Mouse (Mus musculus) MEL (cell line): ENCODE results near the gene Etfdh. TPM values are rescaled to one million over a fixed set of nuclear protein-coding genes. Genes with fewer than 3 reads are reported as not detected.

Experiments used
- DNase-seq: peaks from one replicate; pipeline ENCODE4 v3.0.0; 2011; ENCODE audit warnings: low read depth, low spot score
- H3K27ac ChIP-seq: 2 replicates; pipeline ENCODE4 v1.5.1; 2012; ENCODE audit warnings: low read depth, mild to moderate bottlenecking, control low read depth, low read length, moderate library complexity; ENCODE audit not compliant: control insufficient read depth
- H3K27me3 ChIP-seq, 2 experiments: fragments of 150-350 bp in 1 of 2; sonication (generic) in 1 of 2; 2 replicates each; pipeline ENCODE4 v1.6.1; 2012; ENCODE audit warnings: low read length in 2 of 2, mild to moderate bottlenecking in 2 of 2, improper control_type of control experiment in 1 of 2, moderate library complexity in 1 of 2; ENCODE audit not compliant: insufficient read depth in 2 of 2, control insufficient read depth in 1 of 2
- H3K36me3 ChIP-seq, 2 experiments: 2 replicates each; pipeline ENCODE4 v1.6.1; 2012 to 2014; ENCODE audit warnings: low read length in 2 of 2, improper control_type of control experiment in 1 of 2, inconsistent platforms in 1 of 2, mild to moderate bottlenecking in 1 of 2; ENCODE audit not compliant: insufficient read depth in 2 of 2, control insufficient read depth in 1 of 2
- H3K4me1 ChIP-seq, 2 experiments: fragments of 150-350 bp in 1 of 2; sonication (generic) in 1 of 2; 2 replicates each; pipeline ENCODE4 v1.6.1; 2012; ENCODE audit warnings: low read length in 2 of 2, improper control_type of control experiment in 1 of 2, mild to moderate bottlenecking in 1 of 2; ENCODE audit not compliant: insufficient read depth in 2 of 2, control insufficient read depth in 1 of 2
- H3K4me3 ChIP-seq, 2 experiments: fragments of 150-350 bp in 1 of 2; sonication (generic) in 1 of 2; 2 replicates each; pipeline ENCODE4 v1.5.1; 2012; ENCODE audit warnings: low read depth in 2 of 2, low read length in 2 of 2, mild to moderate bottlenecking in 2 of 2, moderate library complexity in 2 of 2, control low read depth in 1 of 2, improper control_type of control experiment in 1 of 2; ENCODE audit not compliant: control insufficient read depth in 1 of 2, insufficient read depth in 1 of 2
- H3K79me2 ChIP-seq: 2 replicates; pipeline ENCODE4 v1.6.1; 2012; ENCODE audit warnings: mild to moderate bottlenecking, low read length, moderate library complexity; ENCODE audit not compliant: control insufficient read depth, poor library complexity, insufficient read depth
- H3K9ac ChIP-seq: 2 replicates; pipeline ENCODE4 v1.6.1; 2012; ENCODE audit warnings: low read depth, mild to moderate bottlenecking, control low read depth, low read length, moderate library complexity; ENCODE audit not compliant: control insufficient read depth, poor library complexity, severe bottlenecking
- H3K9me3 ChIP-seq: fragments of 150-350 bp; sonication (generic); replicated peaks from 2 replicates; pipeline ENCODE4 v1.6.1; 2012; ENCODE audit warnings: mild to moderate bottlenecking, low read length, improper control_type of control experiment, moderate library complexity; ENCODE audit not compliant: insufficient read depth
- BHLHE40 ChIP-seq: IDR thresholded peaks from 2 replicates; pipeline ENCODE4 v1.6.1; 2012; ENCODE audit warnings: low read depth, mild to moderate bottlenecking, inconsistent platforms, low read length, improper control_type of control experiment, borderline replicate concordance
- CTCF ChIP-seq, 3 experiments: IDR thresholded peaks in 2 of 3; conservative IDR thresholded peaks in 1 of 3; 2 replicates each; pipeline ENCODE4 v1.5.1; 2011 to 2012; ENCODE audit warnings: low read length in 3 of 3, low read depth in 2 of 3, mild to moderate bottlenecking in 2 of 3, improper control_type of control experiment in 1 of 3, inconsistent platforms in 1 of 3, mixed read lengths in 1 of 3, moderate library complexity in 1 of 3; ENCODE audit not compliant: control insufficient read depth in 1 of 3, insufficient read depth in 1 of 3, poor library complexity in 1 of 3, severe bottlenecking in 1 of 3
- GABPA ChIP-seq: IDR thresholded peaks from 2 replicates; pipeline ENCODE4 v1.6.1; 2012; ENCODE audit warnings: low read depth, mild to moderate bottlenecking, inconsistent platforms, low read length, improper control_type of control experiment, moderate library complexity
- GATA1 ChIP-seq: IDR thresholded peaks from 2 replicates; pipeline ENCODE4 v1.6.1; 2011; ENCODE audit warnings: low read depth, low read length, improper control_type of control experiment
- KAT2A ChIP-seq: conservative IDR thresholded peaks from 2 replicates; pipeline ENCODE4 v1.6.1; 2012; ENCODE audit warnings: low read depth, low read length, improper control_type of control experiment, inconsistent platforms
- MAZ ChIP-seq: IDR thresholded peaks from 2 replicates; pipeline ENCODE4 v1.6.1; 2012; ENCODE audit warnings: low read depth, mild to moderate bottlenecking, inconsistent platforms, low read length, improper control_type of control experiment
- MEF2A ChIP-seq: IDR thresholded peaks from 2 replicates; pipeline ENCODE4 v1.6.1; 2014; ENCODE audit warnings: low read depth, mild to moderate bottlenecking, inconsistent platforms, low read length, improper control_type of control experiment; ENCODE audit not compliant: poor library complexity, insufficient replicate concordance, severe bottlenecking; ENCODE audit errors: extremely low read depth
- MXI1 ChIP-seq: IDR thresholded peaks from 2 replicates; pipeline ENCODE4 v1.6.1; 2011; ENCODE audit warnings: mild to moderate bottlenecking, low read depth, low read length, improper control_type of control experiment
- MYC ChIP-seq: IDR thresholded peaks from 2 replicates; pipeline ENCODE4 v1.6.1; 2011; ENCODE audit warnings: low read depth, mild to moderate bottlenecking, low read length, improper control_type of control experiment, moderate library complexity
- RAD21 ChIP-seq: IDR thresholded peaks from 2 replicates; pipeline ENCODE4 v1.6.1; 2011; ENCODE audit warnings: mild to moderate bottlenecking, low read depth, low read length, improper control_type of control experiment
- SIN3A ChIP-seq: IDR thresholded peaks from 2 replicates; pipeline ENCODE4 v1.6.1; 2012; ENCODE audit warnings: low read length, improper control_type of control experiment, inconsistent platforms
- TBP ChIP-seq: IDR thresholded peaks from 2 replicates; pipeline ENCODE4 v1.8.0; 2011; ENCODE audit warnings: low read depth, low read length, improper control_type of control experiment
- USF2 ChIP-seq, 2 experiments: IDR thresholded peaks; 2 replicates each; pipeline ENCODE4 v1.6.1; 2011 to 2012; ENCODE audit warnings: improper control_type of control experiment in 2 of 2, low read length in 2 of 2, borderline replicate concordance in 1 of 2, inconsistent platforms in 1 of 2, low read depth in 1 of 2, mild to moderate bottlenecking in 1 of 2; ENCODE audit not compliant: insufficient read depth in 1 of 2
- ZC3H11A ChIP-seq: IDR thresholded peaks from 2 replicates; pipeline ENCODE4 v1.6.1; 2012; ENCODE audit warnings: low read depth, mild to moderate bottlenecking, inconsistent platforms, low read length, improper control_type of control experiment
- ZMIZ1 ChIP-seq: IDR thresholded peaks from 2 replicates; pipeline ENCODE4 v1.6.1; 2012; ENCODE audit warnings: low read depth, mild to moderate bottlenecking, inconsistent platforms, low read length, improper control_type of control experiment, moderate library complexity
- polyA plus RNA-seq, 2 experiments: library from polyadenylated mRNA; stranded (reverse) in 1 of 2; unstranded in 1 of 2; fragments of >175 nt in 1 of 2; fragments of >200 nt in 1 of 2; gene quantifications; 2 replicates each; pipeline versions ENCODE4 v1.2.1 to v1.2.4; 2012; ENCODE audit warnings: low replicate concordance in 2 of 2, low read depth in 1 of 2; ENCODE audit not compliant: insufficient read length in 2 of 2, insufficient read depth in 1 of 2, missing spikeins in 1 of 2
- total RNA-seq: library from RNA; depleted of rRNA; stranded (reverse); fragments of 300-350 nt; gene quantifications from 2 replicates; pipeline ENCODE4 v1.2.3, GENCODE M21; 2012

Etfdh gene
- total and polyA plus RNA-seq, 3 experiments: 37.6 to 47.7 TPM; not detected in 1

- no peak for TF ChIP-seq TBP
- TF ChIP-seq MXI1: no peak
- no peak for TF ChIP-seq KAT2A
- no peak for TF ChIP-seq GABPA
- TF ChIP-seq GATA1: no peak
- TF ChIP-seq RAD21: no peak
- no peak for TF ChIP-seq MYC
- no peak for TF ChIP-seq ZC3H11A
- no peak for TF ChIP-seq USF2 (IDR thresholded peaks at IDR 0.05; ENCODE audit: borderline replicate concordance in 1 of 2, insufficient read depth in 1 of 2, low read depth in 1 of 2, low read length in 2 of 2)
- TF ChIP-seq BHLHE40: no peak
- TF ChIP-seq, all 39 proteins: peak for 0
- no peaks in the 10 kb centered on the region for H3K79me2 ChIP-seq
- DNase-seq: no peak
- no peak overlapping the region for H3K27ac ChIP-seq
- peaks cover 14 to 16% of the 10 kb centered on the region in 2 experiments for H3K4me1 ChIP-seq
- no peaks in the 10 kb centered on the region for H3K27me3 ChIP-seq
- peaks cover 0 to 18% of the 10 kb centered on the region in 2 experiments; a peak in 2 of 4 replicates for H3K36me3 ChIP-seq
- no peaks in the 10 kb centered on the region for H3K9me3 ChIP-seq
- H3K4me3 ChIP-seq: no peak overlapping the region
- no peak overlapping the region for H3K9ac ChIP-seq
These were observed 51.1 kb downstream of the Etfdh start for GRCm38 (mm10) chr3:79578164-79578563.

- no peak for DNase-seq
- Histone ChIP-seq H3K4me1 (peaks cover 14 to 16% of the 10 kb centered on the region in 2 experiments), H3K27ac (no peak overlapping the region), H3K79me2 (no peaks in the 10 kb centered on the region), H3K9me3 (no peaks in the 10 kb centered on the region), H3K9ac (no peak overlapping the region), H3K27me3 (no peaks in the 10 kb centered on the region), H3K4me3 (no peak overlapping the region), H3K36me3 (peaks cover 0 to 18% of the 10 kb centered on the region in 2 experiments; a peak in 2 of 4 replicates)
- no peak for TF ChIP-seq ZC3H11A
- no peak for TF ChIP-seq MAZ
- TF ChIP-seq ZMIZ1: no peak
- TF ChIP-seq MEF2A: no peak
These were observed 51.7 kb downstream of the Etfdh start for GRCm38 (mm10) chr3:79577606-79578005.

GRCm38 (mm10) chr3:79576865-79577264, 52.4 kb downstream of the Etfdh start:
- Histone ChIP-seq H3K4me1 (peaks cover 14 to 16% of the 10 kb centered on the region in 2 experiments), H3K9me3 (no peaks in the 10 kb centered on the region)
- TF ChIP-seq SIN3A: no peak
- TF ChIP-seq ZC3H11A: no peak
- no peak for TF ChIP-seq CTCF (IDR thresholded peaks at IDR 0.05 in 2 of 3, conservative IDR thresholded peaks at IDR 0.05 in 1 of 3; ENCODE audit: control insufficient read depth in 1 of 3, insufficient read depth in 1 of 3, low read depth in 2 of 3, low read length in 3 of 3, poor library complexity in 1 of 3, severe bottlenecking in 1 of 3)

More at GRCm38 (mm10) chr3:79576865-79577264, 52.4 kb downstream of the Etfdh start:
- Histone ChIP-seq H3K79me2 (no peaks in the 10 kb centered on the region), H3K27ac (no peak overlapping the region), H3K36me3 (peaks cover 0 to 18% of the 10 kb centered on the region in 2 experiments; a peak in 2 of 4 replicates), H3K9ac (no peak overlapping the region), H3K27me3 (no peaks in the 10 kb centered on the region), H3K4me3 (no peak overlapping the region)
- no peak for DNase-seq
